Mouse (Mus musculus): ENCODE results near the gene Cryge. TPM values are rescaled to one million over a fixed set of nuclear protein-coding genes. Genes with fewer than 3 reads are reported as not detected.

Cryge gene
- polyA plus RNA-seq, 1 experiment from 2014 or later: not detected

DNA sequence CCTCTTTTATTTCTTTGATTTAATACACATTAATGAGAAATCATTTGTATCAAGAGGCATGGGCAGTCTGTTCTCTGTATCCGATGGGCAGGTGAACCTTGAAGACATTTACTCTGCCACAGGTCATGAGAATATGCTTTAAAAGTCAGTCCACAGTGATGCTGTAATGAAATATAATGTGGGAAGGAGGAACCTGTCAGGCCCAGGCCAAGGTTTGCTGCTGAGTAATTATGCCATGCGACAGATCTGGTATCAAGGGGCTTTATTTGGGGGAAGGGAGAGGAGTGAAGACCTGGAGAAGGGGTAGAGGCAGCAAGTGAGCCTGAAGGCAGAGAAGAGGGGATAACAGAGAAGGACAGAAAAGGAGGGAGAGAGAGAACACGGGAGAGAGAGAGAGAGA is 11.3 kb downstream of the Cryge start:
- Histone ChIP-seq H3K9ac (ENCODE audit: low read length) (no peak overlapping the region), H3K27ac (ENCODE audit: low read length) (no peak overlapping the region), H3K4me2 (ENCODE audit: low read depth, low read length) (no peak overlapping the region), H3K27me3 (ENCODE audit: control insufficient read depth, insufficient read depth, low read length) (no peaks in the 10 kb centered on the region), H3K4me1 (ENCODE audit: control insufficient read depth, insufficient read depth, low read length) (no peaks in the 10 kb centered on the region), H3K4me3 (replicated peaks; ENCODE audit: low read length) (no peak overlapping the region), H3K36me3 (ENCODE audit: control insufficient read depth, insufficient read depth, low read length) (no peaks in the 10 kb centered on the region), H3K9me3 (replicated peaks; ENCODE audit: control insufficient read depth, low read length) (no peaks in the 10 kb centered on the region)
- no peak for ATAC-seq (ENCODE audit: insufficient read depth, low FRiP score)
- WGBS: 64% methylated on average over 3 of the region's 3 CpGs

DNA sequence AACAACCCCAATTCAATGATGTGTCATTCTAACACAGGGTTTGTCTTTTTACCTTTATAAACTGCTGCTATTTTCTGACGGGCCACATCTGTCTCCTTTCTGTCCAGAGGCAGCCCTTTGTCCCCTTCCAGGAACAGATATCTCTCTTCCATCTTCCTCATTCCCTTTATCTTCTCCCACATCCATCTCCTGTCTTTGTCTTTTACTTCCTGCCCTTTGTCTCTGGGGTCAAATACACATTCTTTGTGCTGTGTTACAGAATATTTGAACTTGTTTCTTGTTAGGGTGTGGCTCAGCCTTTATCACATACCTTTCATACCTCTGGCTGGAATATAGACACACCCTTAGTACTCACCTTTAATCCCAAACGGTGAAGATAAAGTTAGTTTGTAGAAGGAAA is 13.4 kb downstream of the Cryge start:
- no peak overlapping the region for H3K27ac ChIP-seq (ENCODE audit: low read length)
- no peaks in the 10 kb centered on the region for H3K4me1 ChIP-seq (ENCODE audit: control insufficient read depth, insufficient read depth, low read length)
- ATAC-seq (ENCODE audit: insufficient read depth, low FRiP score): no peak
- no peaks in the 10 kb centered on the region for H3K9me3 ChIP-seq (replicated peaks; ENCODE audit: control insufficient read depth, low read length)
- no peaks in the 10 kb centered on the region for H3K27me3 ChIP-seq (ENCODE audit: control insufficient read depth, insufficient read depth, low read length)
- H3K9ac ChIP-seq (ENCODE audit: low read length): no peak overlapping the region
- WGBS: 50% methylated on average over 2 of the region's 2 CpGs
- H3K4me3 ChIP-seq (replicated peaks; ENCODE audit: low read length): no peak overlapping the region
- H3K4me2 ChIP-seq (ENCODE audit: low read depth, low read length): no peak overlapping the region
- no peaks in the 10 kb centered on the region for H3K36me3 ChIP-seq (ENCODE audit: control insufficient read depth, insufficient read depth, low read length)

- Histone ChIP-seq H3K4me3 (replicated peaks; ENCODE audit: low read length) (no peak overlapping the region), H3K27me3 (ENCODE audit: control insufficient read depth, insufficient read depth, low read length) (no peaks in the 10 kb centered on the region), H3K4me1 (ENCODE audit: control insufficient read depth, insufficient read depth, low read length) (no peaks in the 10 kb centered on the region), H3K9me3 (replicated peaks; ENCODE audit: control insufficient read depth, low read length) (no peaks in the 10 kb centered on the region), H3K4me2 (ENCODE audit: low read depth, low read length) (no peak overlapping the region), H3K27ac (ENCODE audit: low read length) (no peak overlapping the region), H3K9ac (ENCODE audit: low read length) (no peak overlapping the region), H3K36me3 (ENCODE audit: control insufficient read depth, insufficient read depth, low read length) (no peaks in the 10 kb centered on the region)
- 17% methylated on average over 3 of the region's 3 CpGs for WGBS
- no peak for ATAC-seq (ENCODE audit: insufficient read depth, low FRiP score)
Observed at GRCm38 (mm10) chr1:65035513-65035912, 15.4 kb downstream of the Cryge start.

GRCm38 (mm10) chr1:65032641-65033040 is 18.3 kb downstream of the Cryge start, which contains the start of gene Akr1cl:
Gene Akr1cl, minus strand, starts transcription at chr1:65032759.
- Histone ChIP-seq H3K9me3 (replicated peaks; ENCODE audit: control insufficient read depth, low read length) (no peaks in the 10 kb centered on the region), H3K9ac (ENCODE audit: low read length) (no peak within 1 kb of the TSS), H3K4me3 (replicated peaks; ENCODE audit: low read length) (no peak within 1 kb of the TSS), H3K4me2 (ENCODE audit: low read depth, low read length) (no peak within 1 kb of the TSS), H3K27me3 (ENCODE audit: control insufficient read depth, insufficient read depth, low read length) (no peaks in the 10 kb centered on the region), H3K27ac (ENCODE audit: low read length) (no peak within 1 kb of the TSS), H3K36me3 (ENCODE audit: control insufficient read depth, insufficient read depth, low read length) (no peaks in the 10 kb centered on the region), H3K4me1 (ENCODE audit: control insufficient read depth, insufficient read depth, low read length) (no peaks in the 10 kb centered on the region)
- no peak for ATAC-seq (ENCODE audit: insufficient read depth, low FRiP score)

DNA sequence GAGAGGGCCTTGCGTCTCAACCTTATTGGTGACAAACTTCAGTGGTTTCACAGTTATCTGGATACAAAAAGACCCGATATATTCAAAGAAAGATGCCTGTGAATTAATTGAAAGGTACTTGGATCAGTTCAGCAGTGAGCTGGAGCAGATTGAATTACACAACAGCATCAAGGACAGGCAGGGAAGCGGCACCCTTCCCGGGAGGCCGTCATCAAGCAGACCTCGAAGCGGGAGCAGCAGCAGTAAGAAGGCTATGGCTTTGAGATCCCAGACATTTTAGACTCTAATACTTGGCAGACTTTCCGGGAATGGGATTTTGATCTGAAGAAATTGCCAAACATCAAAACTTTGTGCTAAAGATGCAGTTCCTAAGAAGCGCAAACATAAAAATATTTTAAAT is 22.7 kb downstream of the Cryge start:
- no peak overlapping the region for H3K27ac ChIP-seq (ENCODE audit: low read length)
- H3K9ac ChIP-seq (ENCODE audit: low read length): no peak overlapping the region
- H3K27me3 ChIP-seq (ENCODE audit: control insufficient read depth, insufficient read depth, low read length): no peaks in the 10 kb centered on the region
- no peak for ATAC-seq (ENCODE audit: insufficient read depth, low FRiP score)
- no peak overlapping the region for H3K4me2 ChIP-seq (ENCODE audit: low read depth, low read length)
- no peaks in the 10 kb centered on the region for H3K36me3 ChIP-seq (ENCODE audit: control insufficient read depth, insufficient read depth, low read length)
- 67% methylated on average over 9 of the region's 9 CpGs for WGBS
- H3K4me1 ChIP-seq (ENCODE audit: control insufficient read depth, insufficient read depth, low read length): no peaks in the 10 kb centered on the region
- H3K9me3 ChIP-seq (replicated peaks; ENCODE audit: control insufficient read depth, low read length): no peaks in the 10 kb centered on the region
- H3K4me3 ChIP-seq (replicated peaks; ENCODE audit: low read length): no peak overlapping the region

DNA sequence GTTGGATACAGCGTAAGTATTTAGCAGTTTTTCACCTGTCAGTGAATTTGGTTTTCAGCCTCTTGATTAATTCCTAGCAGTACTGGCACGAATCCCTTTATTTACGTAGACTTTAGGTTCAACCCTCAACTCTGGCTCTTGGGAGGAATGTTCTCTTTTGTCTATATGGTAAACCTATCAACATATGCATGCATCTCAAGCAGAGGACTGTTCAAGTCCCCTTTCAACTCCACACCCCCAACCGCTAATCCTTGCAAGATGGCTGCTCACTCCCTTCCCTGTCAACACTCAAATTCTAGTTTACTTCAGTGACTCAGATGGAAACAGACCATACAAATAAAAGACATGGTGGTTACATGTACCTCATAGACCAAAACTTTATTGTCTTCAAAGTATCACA is 38.2 kb downstream of the Cryge start:
- no peak for ATAC-seq (ENCODE audit: insufficient read depth, low FRiP score)
- Histone ChIP-seq H3K27me3 (ENCODE audit: control insufficient read depth, insufficient read depth, low read length) (no peaks in the 10 kb centered on the region), H3K27ac (ENCODE audit: low read length) (no peak overlapping the region), H3K9me3 (replicated peaks; ENCODE audit: control insufficient read depth, low read length) (no peaks in the 10 kb centered on the region), H3K36me3 (ENCODE audit: control insufficient read depth, insufficient read depth, low read length) (no peaks in the 10 kb centered on the region), H3K4me3 (replicated peaks; ENCODE audit: low read length) (no peak overlapping the region), H3K9ac (ENCODE audit: low read length) (no peak overlapping the region), H3K4me1 (ENCODE audit: control insufficient read depth, insufficient read depth, low read length) (no peaks in the 10 kb centered on the region), H3K4me2 (ENCODE audit: low read depth, low read length) (no peak overlapping the region)
- WGBS: 77% methylated on average over 4 of the region's 4 CpGs

- no peaks in the 10 kb centered on the region for H3K27me3 ChIP-seq (ENCODE audit: control insufficient read depth, insufficient read depth, low read length)
- H3K27ac ChIP-seq (ENCODE audit: low read length): no peak overlapping the region
- H3K4me2 ChIP-seq (ENCODE audit: low read depth, low read length): no peak overlapping the region
- H3K36me3 ChIP-seq (ENCODE audit: control insufficient read depth, insufficient read depth, low read length): no peaks in the 10 kb centered on the region
- no peak overlapping the region for H3K9ac ChIP-seq (ENCODE audit: low read length)
- H3K4me1 ChIP-seq (ENCODE audit: control insufficient read depth, insufficient read depth, low read length): no peaks in the 10 kb centered on the region
- ATAC-seq (ENCODE audit: insufficient read depth, low FRiP score): peak; percentile 69; the same call in 1 of the 2 replicates
- no peak overlapping the region for H3K4me3 ChIP-seq (replicated peaks; ENCODE audit: low read length)
- 8% methylated on average over 9 of the region's 9 CpGs for WGBS
- H3K9me3 ChIP-seq (replicated peaks; ENCODE audit: control insufficient read depth, low read length): no peaks in the 10 kb centered on the region
Observed at GRCm38 (mm10) chr1:65010153-65010552, 40.8 kb downstream of the Cryge start.

DNA sequence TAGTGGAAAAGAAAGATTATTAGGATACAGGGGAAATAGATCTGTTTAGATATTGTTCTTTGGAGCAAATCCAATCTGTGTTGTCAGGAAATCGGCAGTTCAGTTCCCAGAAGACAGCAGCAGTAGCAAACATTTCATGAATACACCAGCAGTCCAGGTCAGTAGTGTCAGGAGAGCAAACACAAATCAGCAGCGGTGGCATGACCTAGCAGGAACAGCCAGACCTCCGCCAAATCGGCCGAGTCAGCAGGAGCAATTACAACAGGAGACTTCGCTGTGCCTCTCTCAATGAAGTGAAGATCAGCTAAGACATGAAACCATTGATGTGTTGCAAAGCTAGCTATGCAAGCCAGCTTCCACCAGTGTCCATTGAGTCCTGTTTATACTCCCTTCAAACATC is 45.4 kb downstream of the Cryge start:
- H3K4me1 ChIP-seq (ENCODE audit: control insufficient read depth, insufficient read depth, low read length): no peaks in the 10 kb centered on the region
- H3K9ac ChIP-seq (ENCODE audit: low read length): no peak overlapping the region
- 80% methylated on average over 6 of the region's 6 CpGs for WGBS
- no peaks in the 10 kb centered on the region for H3K9me3 ChIP-seq (replicated peaks; ENCODE audit: control insufficient read depth, low read length)
- no peaks in the 10 kb centered on the region for H3K27me3 ChIP-seq (ENCODE audit: control insufficient read depth, insufficient read depth, low read length)
- H3K4me2 ChIP-seq (ENCODE audit: low read depth, low read length): no peak overlapping the region
- ATAC-seq (ENCODE audit: insufficient read depth, low FRiP score): no peak
- H3K4me3 ChIP-seq (replicated peaks; ENCODE audit: low read length): no peak overlapping the region
- H3K36me3 ChIP-seq (ENCODE audit: control insufficient read depth, insufficient read depth, low read length): no peaks in the 10 kb centered on the region
- no peak overlapping the region for H3K27ac ChIP-seq (ENCODE audit: low read length)

GRCm38 (mm10) chr1:65004526-65004925 is 46.4 kb downstream of the Cryge start:
- no peaks in the 10 kb centered on the region for H3K27me3 ChIP-seq (ENCODE audit: control insufficient read depth, insufficient read depth, low read length)
- H3K27ac ChIP-seq (ENCODE audit: low read length): no peak overlapping the region
- no peaks in the 10 kb centered on the region for H3K9me3 ChIP-seq (replicated peaks; ENCODE audit: control insufficient read depth, low read length)
- 68% methylated on average over 4 of the region's 4 CpGs for WGBS
- H3K4me1 ChIP-seq (ENCODE audit: control insufficient read depth, insufficient read depth, low read length): no peaks in the 10 kb centered on the region
- no peak overlapping the region for H3K4me3 ChIP-seq (replicated peaks; ENCODE audit: low read length)
- no peak for ATAC-seq (ENCODE audit: insufficient read depth, low FRiP score)
- no peaks in the 10 kb centered on the region for H3K36me3 ChIP-seq (ENCODE audit: control insufficient read depth, insufficient read depth, low read length)
- no peak overlapping the region for H3K9ac ChIP-seq (ENCODE audit: low read length)
- H3K4me2 ChIP-seq (ENCODE audit: low read depth, low read length): no peak overlapping the region
